Mouse (Mus musculus) CH12.LX (cell line): ENCODE results near the gene Cln6. TPM values are rescaled to one million over a fixed set of nuclear protein-coding genes. Genes with fewer than 3 reads are reported as not detected.
A peak's percentile ranks its signal among the peaks of the same experiment; 100 is the strongest.

Experiments used
- DNase-seq: peaks from one replicate; pipeline ENCODE4 v3.0.0-alpha.2; 2013; ENCODE audit errors: extremely low read depth
- H3K27ac ChIP-seq: 2 replicates; pipeline ENCODE4 v1.5.1; 2012; ENCODE audit warnings: low read depth, mild to moderate bottlenecking, control low read depth, moderate library complexity; ENCODE audit not compliant: insufficient read depth
- H3K27me3 ChIP-seq: replicated peaks from 2 replicates; pipeline ENCODE3; 2012; ENCODE audit warnings: inconsistent platforms
- H3K36me3 ChIP-seq, 2 experiments: replicated peaks in 1 of 2; 2 replicates each; pipeline versions ENCODE3 to v1.6.1; 2012; ENCODE audit warnings: inconsistent platforms in 1 of 2, low read length in 1 of 2, mild to moderate bottlenecking in 1 of 2, mixed read lengths in 1 of 2, moderate library complexity in 1 of 2; ENCODE audit not compliant: control insufficient read depth in 1 of 2, insufficient read depth in 1 of 2
- H3K4me1 ChIP-seq, 2 experiments: 2 replicates each; pipeline ENCODE4 v1.6.1; 2012; ENCODE audit warnings: inconsistent platforms in 1 of 2, moderate library complexity in 1 of 2; ENCODE audit not compliant: insufficient read depth in 2 of 2, control insufficient read depth in 1 of 2
- H3K4me2 ChIP-seq: 2 replicates; pipeline ENCODE4 v1.6.1; 2012; ENCODE audit warnings: low read depth, mild to moderate bottlenecking, control low read depth; ENCODE audit not compliant: poor library complexity, insufficient read depth, severe bottlenecking
- H3K4me3 ChIP-seq, 3 experiments: fragments of 150-350 bp in 1 of 3; sonication (generic) in 1 of 3; replicated peaks in 1 of 3; 2 replicates each; pipeline versions ENCODE3 to v1.5.1; 2011 to 2012; ENCODE audit warnings: low read depth in 2 of 3, low read length in 2 of 3, mild to moderate bottlenecking in 2 of 3, moderate library complexity in 2 of 3, control low read depth in 1 of 3, improper control_type of control experiment in 1 of 3, inconsistent platforms in 1 of 3, mixed read lengths in 1 of 3; ENCODE audit not compliant: poor library complexity in 1 of 3
- H3K79me2 ChIP-seq: replicated peaks from 2 replicates; pipeline ENCODE4 v1.6.1; 2012; ENCODE audit warnings: mild to moderate bottlenecking, moderate library complexity; ENCODE audit not compliant: control insufficient read depth, poor library complexity, insufficient read depth, severe bottlenecking; ENCODE audit errors: extremely low read depth
- H3K9ac ChIP-seq: 2 replicates; pipeline ENCODE4 v1.6.1; 2012; ENCODE audit warnings: low read depth, mild to moderate bottlenecking, control low read depth, moderate library complexity; ENCODE audit not compliant: insufficient read depth
- H3K9me3 ChIP-seq: replicated peaks from 2 replicates; pipeline ENCODE3; 2012; ENCODE audit warnings: low read length, inconsistent platforms, mixed read lengths
- BHLHE40 ChIP-seq: IDR thresholded peaks from 2 replicates; pipeline ENCODE4 v1.6.1; 2011; ENCODE audit warnings: mild to moderate bottlenecking, low read depth, low read length, improper control_type of control experiment
- CHD1 ChIP-seq: IDR thresholded peaks from 2 replicates; pipeline ENCODE4 v1.6.1; 2012; ENCODE audit warnings: low read depth, low read length, improper control_type of control experiment, inconsistent platforms
- CHD2 ChIP-seq: IDR thresholded peaks from 2 replicates; pipeline ENCODE4 v1.6.1; 2011; ENCODE audit warnings: low read length, improper control_type of control experiment
- CTCF ChIP-seq, 2 experiments: IDR thresholded peaks in 1 of 2; conservative IDR thresholded peaks in 1 of 2; 2 replicates each; pipeline ENCODE4 v1.5.1; 2011 to 2012; ENCODE audit warnings: low read depth in 2 of 2, low read length in 2 of 2, improper control_type of control experiment in 1 of 2, inconsistent platforms in 1 of 2, mild to moderate bottlenecking in 1 of 2, moderate library complexity in 1 of 2
- E2F4 ChIP-seq: IDR thresholded peaks from 2 replicates; pipeline ENCODE4 v1.6.1; 2011; ENCODE audit warnings: low read depth, low read length, improper control_type of control experiment; ENCODE audit not compliant: insufficient replicate concordance
- ELF1 ChIP-seq: IDR thresholded peaks from 2 replicates; pipeline ENCODE4 v1.6.1; 2014; ENCODE audit warnings: low read depth, mild to moderate bottlenecking, inconsistent platforms, low read length, improper control_type of control experiment
- EP300 ChIP-seq: IDR thresholded peaks from 2 replicates; pipeline ENCODE4 v1.6.1; 2011; ENCODE audit warnings: low read length, improper control_type of control experiment
- ETS1 ChIP-seq: conservative IDR thresholded peaks from 2 replicates; pipeline ENCODE4 v1.6.1; 2012; ENCODE audit warnings: low read depth, mild to moderate bottlenecking, inconsistent platforms, low read length, improper control_type of control experiment, moderate library complexity
- GABPA ChIP-seq: IDR thresholded peaks from 2 replicates; pipeline ENCODE4 v1.6.1; 2012; ENCODE audit warnings: low read depth, low read length, improper control_type of control experiment, inconsistent platforms; ENCODE audit not compliant: insufficient replicate concordance
- HCFC1 ChIP-seq: IDR thresholded peaks from 2 replicates; pipeline ENCODE4 v1.6.1; 2012; ENCODE audit warnings: low read depth, mild to moderate bottlenecking, inconsistent platforms, low read length, improper control_type of control experiment
- IRF4 ChIP-seq: IDR thresholded peaks from 2 replicates; pipeline ENCODE4 v1.6.1; 2014; ENCODE audit warnings: low read depth, mild to moderate bottlenecking, inconsistent platforms, low read length, improper control_type of control experiment
- JUN ChIP-seq: IDR thresholded peaks from 2 replicates; pipeline ENCODE4 v1.6.1; 2011; ENCODE audit warnings: low read depth, mild to moderate bottlenecking, low read length, improper control_type of control experiment, moderate library complexity; ENCODE audit not compliant: insufficient read depth
- JUND ChIP-seq: conservative IDR thresholded peaks from 2 replicates; pipeline ENCODE4 v1.6.1; 2011; ENCODE audit warnings: low read depth, low read length, improper control_type of control experiment
- KAT2A ChIP-seq: IDR thresholded peaks from 2 replicates; pipeline ENCODE4 v1.6.1; 2012; ENCODE audit warnings: low read length, improper control_type of control experiment, inconsistent platforms; ENCODE audit not compliant: insufficient replicate concordance
- MAFK ChIP-seq: IDR thresholded peaks from 2 replicates; pipeline ENCODE4 v1.6.1; 2011; ENCODE audit warnings: low read length, improper control_type of control experiment; ENCODE audit not compliant: insufficient replicate concordance
- MAX ChIP-seq: IDR thresholded peaks from 2 replicates; pipeline ENCODE4 v1.6.1; 2011; ENCODE audit warnings: low read length, improper control_type of control experiment
- MAZ ChIP-seq: IDR thresholded peaks from 2 replicates; pipeline ENCODE4 v1.6.1; 2012; ENCODE audit warnings: low read depth, mild to moderate bottlenecking, inconsistent platforms, low read length, improper control_type of control experiment, moderate library complexity
- MEF2A ChIP-seq: IDR thresholded peaks from 2 replicates; pipeline ENCODE4 v1.6.1; 2014; ENCODE audit warnings: low read depth, mild to moderate bottlenecking, inconsistent platforms, low read length, improper control_type of control experiment, borderline replicate concordance
- MXI1 ChIP-seq: IDR thresholded peaks from 2 replicates; pipeline ENCODE4 v1.6.1; 2011; ENCODE audit warnings: mild to moderate bottlenecking, low read depth, low read length, improper control_type of control experiment
- MYC ChIP-seq: IDR thresholded peaks from 2 replicates; pipeline ENCODE4 v1.6.1; 2011; ENCODE audit warnings: low read depth, mild to moderate bottlenecking, improper control_type of control experiment, low read length
- NELFE ChIP-seq: IDR thresholded peaks from 2 replicates; pipeline ENCODE4 v1.6.1; 2011; ENCODE audit warnings: low read depth, low read length, improper control_type of control experiment
- NRF1 ChIP-seq: IDR thresholded peaks from 2 replicates; pipeline ENCODE4 v1.6.1; 2014; ENCODE audit warnings: low read depth, mild to moderate bottlenecking, inconsistent platforms, low read length, improper control_type of control experiment, moderate library complexity
- PAX5 ChIP-seq: IDR thresholded peaks from 2 replicates; pipeline ENCODE4 v1.6.1; 2012; ENCODE audit warnings: low read length, inconsistent platforms, mixed read lengths
- POLR2A ChIP-seq: IDR thresholded peaks from 2 replicates; pipeline ENCODE4 v1.6.1; 2011; ENCODE audit warnings: low read depth, mild to moderate bottlenecking, improper control_type of control experiment, low read length
- POLR2AphosphoS2 ChIP-seq: IDR thresholded peaks from 2 replicates; pipeline ENCODE4 v1.6.1; 2011; ENCODE audit warnings: low read depth, low read length, improper control_type of control experiment
- RAD21 ChIP-seq: IDR thresholded peaks from 2 replicates; pipeline ENCODE4 v1.6.1; 2011; ENCODE audit warnings: low read depth, mild to moderate bottlenecking, low read length, improper control_type of control experiment, moderate library complexity
- RCOR1 ChIP-seq: conservative IDR thresholded peaks from 2 replicates; pipeline ENCODE4 v1.6.1; 2012; ENCODE audit warnings: low read depth, mild to moderate bottlenecking, inconsistent platforms, low read length, improper control_type of control experiment
- SIN3A ChIP-seq: IDR thresholded peaks from 2 replicates; pipeline ENCODE4 v1.6.1; 2012; ENCODE audit warnings: low read length, improper control_type of control experiment, inconsistent platforms
- SMC3 ChIP-seq: IDR thresholded peaks from 2 replicates; pipeline ENCODE4 v1.6.1; 2011; ENCODE audit warnings: low read depth, low read length, improper control_type of control experiment
- TBP ChIP-seq: conservative IDR thresholded peaks from 2 replicates; pipeline ENCODE4 v1.6.1; 2011; ENCODE audit warnings: low read depth, low read length, improper control_type of control experiment
- TCF12 ChIP-seq: IDR thresholded peaks from 2 replicates; pipeline ENCODE4 v1.6.1; 2014; ENCODE audit warnings: low read depth, mild to moderate bottlenecking, inconsistent platforms, low read length, improper control_type of control experiment
- UBTF ChIP-seq: IDR thresholded peaks from 2 replicates; pipeline ENCODE4 v1.6.1; 2012; ENCODE audit warnings: low read depth, mild to moderate bottlenecking, inconsistent platforms, low read length, improper control_type of control experiment, moderate library complexity
- USF1 ChIP-seq: IDR thresholded peaks from 2 replicates; pipeline ENCODE4 v1.6.1; 2014; ENCODE audit warnings: low read depth, mild to moderate bottlenecking, inconsistent platforms, low read length, improper control_type of control experiment
- USF2 ChIP-seq: conservative IDR thresholded peaks from 2 replicates; pipeline ENCODE4 v1.6.1; 2011; ENCODE audit warnings: low read depth, low read length, improper control_type of control experiment
- ZC3H11A ChIP-seq: IDR thresholded peaks from 2 replicates; pipeline ENCODE4 v1.6.1; 2012; ENCODE audit warnings: low read depth, mild to moderate bottlenecking, inconsistent platforms, low read length, improper control_type of control experiment
- ZKSCAN1 ChIP-seq: IDR thresholded peaks from 2 replicates; pipeline ENCODE4 v1.6.1; 2012; ENCODE audit warnings: low read depth, inconsistent platforms, low read length, improper control_type of control experiment, borderline replicate concordance
- ZMIZ1 ChIP-seq: IDR thresholded peaks from 2 replicates; pipeline ENCODE4 v1.6.1; 2012; ENCODE audit warnings: low read depth, mild to moderate bottlenecking, inconsistent platforms, low read length, improper control_type of control experiment
- ZNF384 ChIP-seq: IDR thresholded peaks from 2 replicates; pipeline ENCODE4 v1.6.1; 2012; ENCODE audit warnings: low read depth, low read length, improper control_type of control experiment, inconsistent platforms
- dilution Hi-C: fragments of 300-500 bp; cut with MboI; formaldehyde crosslinking; loops from 2 replicates; pipeline ENCODE4 v1.14.3; 2020; ENCODE audit warnings: low sequenced_read_pairs; ENCODE audit not compliant: extremely low pct_unique_long_range_greater_than_20kb, extremely low pct_ligation_motif_present
- in situ Hi-C: fragments of 300-500 bp; cut with MboI; formaldehyde crosslinking; loops from 3 replicates; pipeline ENCODE4 v1.14.3; 2019; ENCODE audit warnings: low sequenced_read_pairs, low pct_ligation_motif_present, low pct_unique_long_range_greater_than_20kb, mixed read lengths
- polyA plus RNA-seq: library from polyadenylated mRNA; unstranded; fragments of >175 nt; gene quantifications from 2 replicates; pipeline ENCODE4 v1.2.1, GENCODE M21; 2012; ENCODE audit warnings: low read depth; ENCODE audit not compliant: insufficient read length
- total RNA-seq, 2 experiments: library from RNA; depleted of rRNA; stranded (reverse); fragments of 300-350 nt in 1 of 2; fragments of >200 nt in 1 of 2; gene quantifications; 2 replicates each; pipeline ENCODE4 v1.2.3; 2012 to 2014

Gene Cln6
- total and polyA plus RNA-seq, 3 experiments = 17.8 to 35.1 (median 25.3) TPM

- peak overlapping the region; percentile 90 for H3K27ac ChIP-seq
- no peaks in the 10 kb centered on the region for H3K9me3 ChIP-seq
- H3K4me3 ChIP-seq = peak overlapping the region; percentile 10 to 48 (median 47)
- dilution Hi-C loops (no loop called here), in situ Hi-C loops (loop anchor here (25.0 kb wide), 1 partner anchor 571 kb away; the partner anchor contains the start of genes 2300009A05Rik and Map2k5)
- H3K4me1 ChIP-seq = peaks cover 18 to 56% of the 10 kb centered on the region in 2 experiments
- peak overlapping the region; percentile 12; the same call in 1 of the 2 replicates for H3K9ac ChIP-seq
- H3K4me2 ChIP-seq = peak overlapping the region; percentile 74
- peak; percentile 39 for DNase-seq
- H3K79me2 ChIP-seq = no peaks in the 10 kb centered on the region
- TF ChIP-seq JUND (peak; percentile 59), ZMIZ1 (no peak), RAD21 (no peak), PAX5 (no peak), CHD2 (0 out of 2 replicates have a peak, but pooled peaks have one; percentile 17), TCF12 (0 out of 2 replicates have a peak, but pooled peaks have one; percentile 25), ETS1 (peak; percentile 35), USF2 (no peak), POLR2A (no peak), IRF4 (peak; percentile 29; the same call in 1 of the 2 replicates), HCFC1 (no peak), ZC3H11A (no peak), POLR2AphosphoS2 (no peak), KAT2A (no peak), ELF1 (no peak; the same call in 1 of the 2 replicates), NELFE (no peak), MXI1 (peak; percentile 73; the same call in 1 of the 2 replicates), MYC (no peak), MEF2A (0 out of 2 replicates have a peak, but pooled peaks have one; percentile 12), CHD1 (no peak; the same call in 1 of the 2 replicates), MAFK (no peak), UBTF (no peak), CTCF (conservative IDR thresholded peaks at IDR 0.05 in 1 of 2, IDR thresholded peaks at IDR 0.05 in 1 of 2; ENCODE audit: low read depth in 2 of 2, low read length in 2 of 2) (no peak), JUN (peak; percentile 56), ZKSCAN1 (no peak), ZNF384 (no peak), MAZ (no peak), RCOR1 (peak; percentile 66; the same call in 1 of the 2 replicates), EP300 (peak; percentile 51; the same call in 1 of the 2 replicates), USF1 (no peak), TBP (no peak), BHLHE40 (no peak), MAX (no peak), E2F4 (no peak), GABPA (no peak), SMC3 (no peak), NRF1 (no peak), SIN3A (0 out of 2 replicates have a peak, but pooled peaks have one; percentile 82)
- no peaks in the 10 kb centered on the region for H3K27me3 ChIP-seq
- no peaks in the 10 kb centered on the region for H3K36me3 ChIP-seq
These were observed 22.1 kb upstream of the Cln6 start for GRCm38 (mm10) chr9:62816323-62817098.
